Mouse (Mus musculus): ENCODE results near the gene Cnih2.

DNA sequence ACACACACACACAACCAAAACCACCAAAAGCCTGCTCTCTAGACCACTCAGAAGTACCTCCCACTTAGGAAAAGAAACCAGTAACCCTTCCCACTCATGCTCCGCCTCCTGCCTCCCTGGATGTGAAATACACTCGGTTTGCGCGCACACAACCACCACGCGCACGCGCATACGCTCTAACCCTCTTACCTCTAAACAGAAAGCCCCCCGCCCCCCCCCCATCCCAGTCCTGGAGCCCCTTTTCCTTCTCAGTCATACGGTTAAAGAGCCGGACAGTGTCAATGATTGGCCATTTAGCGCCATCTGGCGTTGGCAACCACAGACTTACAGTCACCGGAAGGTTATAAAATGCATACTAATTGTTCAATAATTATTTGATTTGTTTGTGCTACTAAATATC is 25.3 kb downstream of the Cnih2 start:
- TF ChIP-seq CTCF (IDR thresholded peaks at IDR 0.05; ENCODE audit: low read depth, low read length): peak; percentile 59
- no peak for TF ChIP-seq POLR2A (IDR thresholded peaks at IDR 0.05; ENCODE audit: extremely low read depth, insufficient read depth, low read length)
